Mouse (Mus musculus): ENCODE measurements around the gene Wdr31.

DNA sequence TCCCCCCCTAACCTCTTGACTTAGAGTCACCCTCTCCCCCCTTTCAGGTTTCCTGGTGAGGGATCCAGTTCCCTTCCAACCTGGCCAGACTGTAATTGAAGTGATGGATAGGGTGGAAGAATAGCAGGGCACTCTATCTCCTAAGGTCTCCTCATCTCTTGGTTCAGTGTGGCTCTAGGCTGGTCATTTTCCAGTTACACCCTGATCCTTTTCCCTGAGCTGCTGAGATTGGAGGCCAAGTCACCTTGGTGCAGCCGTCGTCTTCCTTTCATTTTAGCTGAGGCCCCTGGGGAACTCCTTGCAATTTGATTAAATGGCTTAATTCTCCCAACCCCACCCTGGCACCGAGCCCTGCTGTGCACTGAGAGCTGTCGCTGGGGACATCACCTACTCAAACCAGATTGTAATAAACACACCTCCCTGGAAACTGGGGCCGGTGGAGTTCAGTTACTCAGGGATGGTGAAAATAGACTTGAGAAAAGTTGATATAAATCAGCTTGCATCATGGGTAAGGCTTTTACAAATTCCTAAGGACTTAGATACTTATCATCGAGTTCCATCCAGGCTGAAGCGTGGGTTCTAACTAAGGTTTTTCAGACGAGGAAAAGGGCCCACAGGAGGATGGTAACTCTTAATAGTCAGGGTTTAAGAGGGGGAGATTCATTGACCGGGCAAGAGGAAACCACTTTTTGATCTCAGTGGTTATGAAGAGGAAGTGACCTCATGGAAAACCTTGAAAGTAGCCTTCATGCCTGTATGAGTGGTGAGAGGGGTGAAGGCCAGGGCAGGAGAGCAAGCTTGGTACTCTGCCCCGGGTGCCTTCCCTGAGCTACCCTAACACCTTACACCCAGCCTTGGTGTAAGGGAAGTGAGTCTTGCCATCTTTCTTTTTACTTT lies 10.3 kb upstream of the Wdr31 start:
- TF ChIP-seq POLR2A (IDR thresholded peaks at IDR 0.05; ENCODE audit: insufficient read depth, low read depth, low read length): no peak
- TF ChIP-seq CTCF (IDR thresholded peaks at IDR 0.05; ENCODE audit: insufficient read depth, low read depth, low read length): no peak
